Mouse (Mus musculus) G1E (cell line): ENCODE data around the gene Mef2d.

ENCODE experiments used
- CTCF ChIP-seq: IDR thresholded peaks from 2 replicates; pipeline ENCODE4 v1.5.1; 2012; ENCODE audit warnings: low read depth, low read length, inconsistent platforms, mixed read lengths
- GATA1 ChIP-seq: IDR thresholded peaks from 2 replicates; pipeline ENCODE4 v1.6.1; 2012; ENCODE audit warnings: borderline replicate concordance, low read length, inconsistent platforms, mixed read lengths

DNA sequence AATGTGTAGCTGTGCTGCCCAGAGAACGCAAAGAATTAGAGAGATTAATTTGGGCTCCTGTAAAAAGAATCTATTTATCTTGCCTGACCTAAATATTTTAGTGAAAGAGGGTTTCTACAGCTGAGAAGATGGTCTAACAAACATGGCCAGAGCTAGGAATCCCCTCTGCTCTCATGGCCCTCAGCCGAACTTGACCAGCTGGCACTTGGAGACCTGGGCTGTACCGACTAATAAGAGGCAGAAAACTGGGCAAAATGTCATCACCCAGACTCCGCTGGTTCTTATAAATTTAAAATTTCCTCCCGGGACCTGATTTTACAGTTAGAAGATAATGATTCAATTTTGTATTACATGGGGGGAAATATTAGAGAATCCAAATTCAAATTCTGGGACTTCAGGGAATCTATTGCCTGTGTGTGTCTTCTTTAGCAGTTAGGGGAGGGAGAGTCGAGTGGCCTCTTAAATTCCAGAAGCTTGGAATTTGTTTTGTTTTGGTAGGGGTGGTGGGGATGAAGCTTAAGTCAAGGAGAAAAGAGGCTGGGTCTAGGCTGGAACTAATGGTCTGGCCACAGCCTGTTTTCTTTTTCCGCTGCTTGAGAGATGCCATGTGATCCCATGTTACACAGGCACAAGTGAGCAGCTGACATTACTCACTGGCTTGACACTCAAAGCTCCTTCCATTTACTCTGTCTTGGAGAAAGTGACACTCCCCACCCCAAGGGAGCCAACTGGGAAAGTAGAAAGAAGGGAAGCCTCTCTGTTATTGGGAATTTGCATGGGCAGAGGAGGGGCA lies 74.6 kb downstream of the Mef2d start:
- TF ChIP-seq GATA1 (no peak), CTCF (no peak)
